Mouse (Mus musculus): ENCODE measurements at regions not wholly inside any gene's neighbourhood (a gene's known extent, or its start where the extent isn't known, plus 50 kb on each side); places are given as distances from the start of the nearest gene placed in this dataset.

- Histone ChIP-seq H3K27me3 (ENCODE audit: control insufficient read depth, insufficient read depth, low read length, poor library complexity, severe bottlenecking) (no peaks in the 10 kb centered on the region), H3K36me3 (ENCODE audit: control insufficient read depth, insufficient read depth, low read length, poor library complexity, severe bottlenecking) (no peaks in the 10 kb centered on the region), H3K4me3 (ENCODE audit: low read depth, low read length) (no peak overlapping the region), H3K27ac (ENCODE audit: insufficient read depth, low read length) (no peak overlapping the region), H3K4me1 (ENCODE audit: control insufficient read depth, insufficient read depth, low read length) (no peaks in the 10 kb centered on the region), H3K9ac (ENCODE audit: low read depth, poor library complexity, severe bottlenecking) (no peak overlapping the region), H3K9me3 (replicated peaks; ENCODE audit: control insufficient read depth, insufficient read depth, low read length, poor library complexity, severe bottlenecking) (no peaks in the 10 kb centered on the region)
- TF ChIP-seq CTCF (IDR thresholded peaks at IDR 0.05; ENCODE audit: low read depth, low read length), result no peak
- TF ChIP-seq EP300 (IDR thresholded peaks at IDR 0.05; ENCODE audit: insufficient read depth, low read depth, low read length), result no peak
- no peak for TF ChIP-seq POLR2A (IDR thresholded peaks at IDR 0.05; ENCODE audit: insufficient read depth, low read length)
Observed at GRCm38 (mm10) chr9:120855293-120856050, 73.5 kb upstream of the Ctnnb1 start.

DNA sequence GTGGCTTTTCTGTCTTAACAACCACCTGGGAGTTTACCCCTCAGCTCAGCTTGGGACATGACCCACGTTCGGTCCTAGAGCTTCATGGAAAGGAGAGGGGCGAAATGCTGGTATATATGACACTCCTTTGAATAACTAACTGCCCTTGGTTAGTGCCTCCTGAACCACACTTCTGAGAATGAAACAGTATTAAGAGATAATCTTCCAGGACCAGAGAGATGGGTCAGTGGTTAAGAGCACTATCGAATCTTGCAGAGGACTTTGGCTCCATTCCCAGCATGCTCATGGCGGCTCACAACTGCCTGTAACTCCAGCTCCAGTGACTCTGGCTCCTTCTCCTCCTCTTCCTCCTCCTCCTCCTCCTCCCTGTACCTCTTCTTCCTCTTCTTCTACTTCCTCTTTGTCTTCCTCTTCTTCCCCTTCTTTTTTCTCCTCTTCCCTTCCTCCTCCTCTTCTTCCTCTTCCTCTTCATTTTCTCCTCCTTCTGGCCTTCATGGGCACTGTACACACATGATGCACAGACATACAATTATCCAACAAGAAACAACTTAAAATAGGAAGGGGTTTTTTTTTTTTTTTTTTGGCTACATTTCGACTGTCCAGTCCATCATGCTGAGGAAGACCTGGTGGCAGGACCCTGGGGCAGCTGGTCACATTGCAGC lies 71.0 kb upstream of the Ctnnb1 start:
- Histone ChIP-seq H3K9me3 (replicated peaks; ENCODE audit: control insufficient read depth, insufficient read depth, low read length, poor library complexity, severe bottlenecking) (no peaks in the 10 kb centered on the region), H3K36me3 (ENCODE audit: control insufficient read depth, insufficient read depth, low read length, poor library complexity, severe bottlenecking) (no peaks in the 10 kb centered on the region), H3K4me3 (ENCODE audit: low read depth, low read length) (no peak overlapping the region), H3K4me1 (ENCODE audit: control insufficient read depth, insufficient read depth, low read length) (no peaks in the 10 kb centered on the region), H3K27me3 (ENCODE audit: control insufficient read depth, insufficient read depth, low read length, poor library complexity, severe bottlenecking) (no peaks in the 10 kb centered on the region), H3K9ac (ENCODE audit: low read depth, poor library complexity, severe bottlenecking) (no peak overlapping the region), H3K27ac (ENCODE audit: insufficient read depth, low read length) (no peak overlapping the region)
- no peak for TF ChIP-seq POLR2A (IDR thresholded peaks at IDR 0.05; ENCODE audit: insufficient read depth, low read length)
- TF ChIP-seq EP300 (IDR thresholded peaks at IDR 0.05; ENCODE audit: insufficient read depth, low read depth, low read length), result no peak
- no peak for TF ChIP-seq CTCF (IDR thresholded peaks at IDR 0.05; ENCODE audit: low read depth, low read length)

- H3K27ac ChIP-seq (ENCODE audit: insufficient read depth, low read length), result no peak overlapping the region
- H3K27me3 ChIP-seq (ENCODE audit: control insufficient read depth, insufficient read depth, low read length, poor library complexity, severe bottlenecking), result no peaks in the 10 kb centered on the region
- no peak overlapping the region for H3K9ac ChIP-seq (ENCODE audit: low read depth, poor library complexity, severe bottlenecking)
- H3K36me3 ChIP-seq (ENCODE audit: control insufficient read depth, insufficient read depth, low read length, poor library complexity, severe bottlenecking), result no peaks in the 10 kb centered on the region
- H3K9me3 ChIP-seq (replicated peaks; ENCODE audit: control insufficient read depth, insufficient read depth, low read length, poor library complexity, severe bottlenecking), result no peaks in the 10 kb centered on the region
- no peak for TF ChIP-seq CTCF (IDR thresholded peaks at IDR 0.05; ENCODE audit: low read depth, low read length)
- no peak for TF ChIP-seq POLR2A (IDR thresholded peaks at IDR 0.05; ENCODE audit: insufficient read depth, low read length)
- no peak for TF ChIP-seq EP300 (IDR thresholded peaks at IDR 0.05; ENCODE audit: insufficient read depth, low read depth, low read length)
- H3K4me1 ChIP-seq (ENCODE audit: control insufficient read depth, insufficient read depth, low read length), result no peaks in the 10 kb centered on the region
- no peak overlapping the region for H3K4me3 ChIP-seq (ENCODE audit: low read depth, low read length)
Observed at GRCm38 (mm10) chr9:120860969-120861595, 67.9 kb upstream of the Ctnnb1 start.

- no peak overlapping the region for H3K4me3 ChIP-seq (ENCODE audit: low read depth, low read length)
- H3K27me3 ChIP-seq (ENCODE audit: control insufficient read depth, insufficient read depth, low read length, poor library complexity, severe bottlenecking), result no peaks in the 10 kb centered on the region
- TF ChIP-seq POLR2A (IDR thresholded peaks at IDR 0.05; ENCODE audit: insufficient read depth, low read length), result no peak
- TF ChIP-seq EP300 (IDR thresholded peaks at IDR 0.05; ENCODE audit: insufficient read depth, low read depth, low read length), result no peak
- TF ChIP-seq CTCF (IDR thresholded peaks at IDR 0.05; ENCODE audit: low read depth, low read length), result no peak
- H3K4me1 ChIP-seq (ENCODE audit: control insufficient read depth, insufficient read depth, low read length), result no peaks in the 10 kb centered on the region
- no peaks in the 10 kb centered on the region for H3K9me3 ChIP-seq (replicated peaks; ENCODE audit: control insufficient read depth, insufficient read depth, low read length, poor library complexity, severe bottlenecking)
- no peaks in the 10 kb centered on the region for H3K36me3 ChIP-seq (ENCODE audit: control insufficient read depth, insufficient read depth, low read length, poor library complexity, severe bottlenecking)
- H3K27ac ChIP-seq (ENCODE audit: insufficient read depth, low read length), result no peak overlapping the region
- H3K9ac ChIP-seq (ENCODE audit: low read depth, poor library complexity, severe bottlenecking), result no peak overlapping the region
Observed at GRCm38 (mm10) chr9:120861788-120862345, 67.1 kb upstream of the Ctnnb1 start.

- Histone ChIP-seq H3K27ac (ENCODE audit: insufficient read depth, low read length) (no peak overlapping the region), H3K36me3 (ENCODE audit: control insufficient read depth, insufficient read depth, low read length, poor library complexity, severe bottlenecking) (no peaks in the 10 kb centered on the region), H3K4me1 (ENCODE audit: control insufficient read depth, insufficient read depth, low read length) (peaks cover 3% of the 10 kb centered on the region), H3K27me3 (ENCODE audit: control insufficient read depth, insufficient read depth, low read length, poor library complexity, severe bottlenecking) (no peaks in the 10 kb centered on the region), H3K9ac (ENCODE audit: low read depth, poor library complexity, severe bottlenecking) (no peak overlapping the region), H3K4me3 (ENCODE audit: low read depth, low read length) (no peak overlapping the region), H3K9me3 (replicated peaks; ENCODE audit: control insufficient read depth, insufficient read depth, low read length, poor library complexity, severe bottlenecking) (no peaks in the 10 kb centered on the region)
- TF ChIP-seq CTCF (IDR thresholded peaks at IDR 0.05; ENCODE audit: low read depth, low read length) (no peak), EP300 (IDR thresholded peaks at IDR 0.05; ENCODE audit: insufficient read depth, low read depth, low read length) (no peak), POLR2A (IDR thresholded peaks at IDR 0.05; ENCODE audit: insufficient read depth, low read length) (no peak)
Observed at GRCm38 (mm10) chr9:120864410-120864809, 64.6 kb upstream of the Ctnnb1 start.

Measured in ES-Bruce4 (cell line).